Mouse (Mus musculus): Measurements from ENCODE around the gene Pemt. TPM values are rescaled to one million over a fixed set of nuclear protein-coding genes. Genes with fewer than 3 reads are reported as not detected.

Gene Pemt
- polyA plus RNA-seq, 1 experiment, result 15.8 TPM

GRCm38 (mm10) chr11:59963364-59964162 lies 82.7 kb downstream of the Pemt start:
- no peaks in the 10 kb centered on the region for H3K79me2 ChIP-seq (ENCODE audit: control insufficient read depth, insufficient read depth)
- TF ChIP-seq POLR2AphosphoS2 (IDR thresholded peaks at IDR 0.05; ENCODE audit: insufficient read length, low read depth) (peak; percentile 47), CEBPB (IDR thresholded peaks at IDR 0.05; ENCODE audit: insufficient read depth, poor library complexity, severe bottlenecking) (no peak), REST (IDR thresholded peaks at IDR 0.05; ENCODE audit: insufficient read depth, insufficient read length) (no peak), POLR2A (IDR thresholded peaks at IDR 0.05; ENCODE audit: insufficient read length, low read depth) (no peak), MAX (IDR thresholded peaks at IDR 0.05; ENCODE audit: low read depth) (no peak), MYOG (IDR thresholded peaks at IDR 0.05; ENCODE audit: control insufficient read depth in 1 of 3, insufficient read depth in 1 of 3, insufficient read length in 2 of 3, low read depth in 2 of 3) (no peak), TCF3 (IDR thresholded peaks at IDR 0.05; ENCODE audit: insufficient read length, low read depth) (no peak), SRF (IDR thresholded peaks at IDR 0.05; ENCODE audit: control insufficient read depth, insufficient read length, low read depth) (no peak)
- H3K4me3 ChIP-seq, result peak overlapping the region; percentile 29
- no peak overlapping the region for H3K4me2 ChIP-seq (ENCODE audit: low read depth)
- H3K27me3 ChIP-seq (ENCODE audit: control insufficient read depth, insufficient read depth, insufficient read length), result no peaks in the 10 kb centered on the region
- no peaks in the 10 kb centered on the region for H3K36me3 ChIP-seq (ENCODE audit: control insufficient read depth, insufficient read depth)
- H3ac ChIP-seq (ENCODE audit: control insufficient read depth, insufficient read length), result no peak overlapping the region

- H3K27me3 ChIP-seq (ENCODE audit: control insufficient read depth, insufficient read depth, insufficient read length), result no peaks in the 10 kb centered on the region
- H3K4me3 ChIP-seq, result no peak overlapping the region
- TF ChIP-seq POLR2AphosphoS2 (IDR thresholded peaks at IDR 0.05; ENCODE audit: insufficient read length, low read depth), result no peak
- TF ChIP-seq USF1 (IDR thresholded peaks at IDR 0.05; ENCODE audit: low read depth), result no peak
- no peak for TF ChIP-seq SRF (IDR thresholded peaks at IDR 0.05; ENCODE audit: control insufficient read depth, insufficient read length, low read depth)
- TF ChIP-seq POLR2A (IDR thresholded peaks at IDR 0.05; ENCODE audit: insufficient read length, low read depth), result no peak
- TF ChIP-seq TCF12 (IDR thresholded peaks at IDR 0.05; ENCODE audit: insufficient read depth, poor library complexity, severe bottlenecking), result no peak
- no peak for TF ChIP-seq MYOG (IDR thresholded peaks at IDR 0.05; ENCODE audit: control insufficient read depth in 1 of 3, insufficient read depth in 1 of 3, insufficient read length in 2 of 3, low read depth in 2 of 3)
- TF ChIP-seq TCF3 (IDR thresholded peaks at IDR 0.05; ENCODE audit: insufficient read length, low read depth), result no peak
- TF ChIP-seq E2F4 (IDR thresholded peaks at IDR 0.05; ENCODE audit: insufficient read depth), result no peak
- TF ChIP-seq MAX (IDR thresholded peaks at IDR 0.05; ENCODE audit: low read depth), result no peak
- no peak for TF ChIP-seq REST (IDR thresholded peaks at IDR 0.05; ENCODE audit: insufficient read depth, insufficient read length)
- no peak for TF ChIP-seq CEBPB (IDR thresholded peaks at IDR 0.05; ENCODE audit: insufficient read depth, poor library complexity, severe bottlenecking)
- no peak for TF ChIP-seq MYOD1 (IDR thresholded peaks at IDR 0.05; ENCODE audit: control insufficient read depth in 1 of 3, insufficient read length in 2 of 3, low read depth in 2 of 3)
- H3K36me3 ChIP-seq (ENCODE audit: control insufficient read depth, insufficient read depth), result no peaks in the 10 kb centered on the region
- no peaks in the 10 kb centered on the region for H3K79me2 ChIP-seq (ENCODE audit: control insufficient read depth, insufficient read depth)
- no peak overlapping the region for H3ac ChIP-seq (ENCODE audit: control insufficient read depth, insufficient read length)
- no peak overlapping the region for H3K4me2 ChIP-seq (ENCODE audit: low read depth)
Observed at GRCm38 (mm10) chr11:59962590-59962989, 83.7 kb downstream of the Pemt start.

GRCm38 (mm10) chr11:59961338-59961875 lies 84.9 kb downstream of the Pemt start:
- H3K4me2 ChIP-seq (ENCODE audit: low read depth), result no peak overlapping the region
- no peak overlapping the region for H3K4me3 ChIP-seq
- peaks cover 4% of the 10 kb centered on the region for H3K79me2 ChIP-seq (ENCODE audit: control insufficient read depth, insufficient read depth)
- H3K27me3 ChIP-seq (ENCODE audit: control insufficient read depth, insufficient read depth, insufficient read length), result no peaks in the 10 kb centered on the region
- H3K36me3 ChIP-seq (ENCODE audit: control insufficient read depth, insufficient read depth), result no peaks in the 10 kb centered on the region
- no peak overlapping the region for H3ac ChIP-seq (ENCODE audit: control insufficient read depth, insufficient read length)
- TF ChIP-seq MAX (IDR thresholded peaks at IDR 0.05; ENCODE audit: low read depth) (no peak), TCF12 (IDR thresholded peaks at IDR 0.05; ENCODE audit: insufficient read depth, poor library complexity, severe bottlenecking) (no peak), TCF3 (IDR thresholded peaks at IDR 0.05; ENCODE audit: insufficient read length, low read depth) (no peak), MYOG (IDR thresholded peaks at IDR 0.05; ENCODE audit: control insufficient read depth in 1 of 3, insufficient read depth in 1 of 3, insufficient read length in 2 of 3, low read depth in 2 of 3) (no peak), CEBPB (IDR thresholded peaks at IDR 0.05; ENCODE audit: insufficient read depth, poor library complexity, severe bottlenecking) (no peak), SRF (IDR thresholded peaks at IDR 0.05; ENCODE audit: control insufficient read depth, insufficient read length, low read depth) (no peak), USF1 (IDR thresholded peaks at IDR 0.05; ENCODE audit: low read depth) (no peak), POLR2A (IDR thresholded peaks at IDR 0.05; ENCODE audit: insufficient read length, low read depth) (no peak), POLR2AphosphoS2 (IDR thresholded peaks at IDR 0.05; ENCODE audit: insufficient read length, low read depth) (no peak), REST (IDR thresholded peaks at IDR 0.05; ENCODE audit: insufficient read depth, insufficient read length) (no peak), E2F4 (IDR thresholded peaks at IDR 0.05; ENCODE audit: insufficient read depth) (no peak), MYOD1 (IDR thresholded peaks at IDR 0.05; ENCODE audit: control insufficient read depth in 1 of 3, insufficient read length in 2 of 3, low read depth in 2 of 3) (no peak)

- no peak overlapping the region for H3K4me3 ChIP-seq
- H3K4me2 ChIP-seq (ENCODE audit: low read depth), result no peak overlapping the region
- no peak overlapping the region for H3ac ChIP-seq (ENCODE audit: control insufficient read depth, insufficient read length)
- H3K79me2 ChIP-seq (ENCODE audit: control insufficient read depth, insufficient read depth), result peaks cover 4% of the 10 kb centered on the region
- TF ChIP-seq POLR2A (IDR thresholded peaks at IDR 0.05; ENCODE audit: insufficient read length, low read depth), result no peak
- TF ChIP-seq MYOD1 (IDR thresholded peaks at IDR 0.05; ENCODE audit: control insufficient read depth in 1 of 3, insufficient read length in 2 of 3, low read depth in 2 of 3), result no peak
- no peak for TF ChIP-seq TCF12 (IDR thresholded peaks at IDR 0.05; ENCODE audit: insufficient read depth, poor library complexity, severe bottlenecking)
- TF ChIP-seq MAX (IDR thresholded peaks at IDR 0.05; ENCODE audit: low read depth), result no peak
- no peak for TF ChIP-seq USF1 (IDR thresholded peaks at IDR 0.05; ENCODE audit: low read depth)
- TF ChIP-seq SRF (IDR thresholded peaks at IDR 0.05; ENCODE audit: control insufficient read depth, insufficient read length, low read depth), result no peak
- no peak for TF ChIP-seq TCF3 (IDR thresholded peaks at IDR 0.05; ENCODE audit: insufficient read length, low read depth)
- no peak for TF ChIP-seq REST (IDR thresholded peaks at IDR 0.05; ENCODE audit: insufficient read depth, insufficient read length)
- no peak for TF ChIP-seq CEBPB (IDR thresholded peaks at IDR 0.05; ENCODE audit: insufficient read depth, poor library complexity, severe bottlenecking)
- no peaks in the 10 kb centered on the region for H3K36me3 ChIP-seq (ENCODE audit: control insufficient read depth, insufficient read depth)
- no peaks in the 10 kb centered on the region for H3K27me3 ChIP-seq (ENCODE audit: control insufficient read depth, insufficient read depth, insufficient read length)
Observed at GRCm38 (mm10) chr11:59960476-59961337, 85.6 kb downstream of the Pemt start.
